Mouse (Mus musculus) embryonic facial prominence, embryonic 11.5 days (tissue): ENCODE measurements around the gene Slc24a3. TPM values are rescaled to one million over a fixed set of nuclear protein-coding genes. Genes with fewer than 3 reads are reported as not detected.

ENCODE experiments used
- ATAC-seq: fragments of 200-750 bp; cut with Nextera tagmentation; replicated peaks from 2 replicates; pipeline ENCODE4 v1.8.0; 2017; ENCODE audit warnings: low read depth; ENCODE audit not compliant: insufficient number of reproducible peaks, low FRiP score, low TSS enrichment
- DNase-seq: peaks from one replicate; pipeline ENCODE4 v3.0.0-alpha.2; 2015; ENCODE audit warnings: low spot score
- H3K27ac ChIP-seq: fragments of 300-500 bp; sonication (generic); replicated peaks from 2 replicates; pipeline ENCODE4 v1.5.1; 2014; ENCODE audit warnings: mild to moderate bottlenecking, low read depth, low read length, control low read depth
- H3K27me3 ChIP-seq: fragments of 300-500 bp; sonication (generic); 2 replicates; pipeline ENCODE4 v1.6.1; 2014; ENCODE audit warnings: mild to moderate bottlenecking, low read length, moderate library complexity, mixed read lengths; ENCODE audit not compliant: control insufficient read depth, insufficient read depth
- H3K36me3 ChIP-seq: fragments of 300-500 bp; sonication (generic); replicated peaks from 2 replicates; pipeline ENCODE4 v1.6.1; 2014; ENCODE audit warnings: low read depth, mild to moderate bottlenecking, low read length, moderate library complexity, mixed read lengths; ENCODE audit not compliant: control insufficient read depth, insufficient read depth
- H3K4me1 ChIP-seq: fragments of 300-500 bp; sonication (generic); 2 replicates; pipeline ENCODE4 v1.6.1; 2014; ENCODE audit warnings: low read length, mixed read lengths; ENCODE audit not compliant: control insufficient read depth, insufficient read depth
- H3K4me2 ChIP-seq: fragments of 300-500 bp; sonication (generic); 2 replicates; pipeline ENCODE4 v1.6.1; 2014; ENCODE audit warnings: low read depth, mild to moderate bottlenecking, control low read depth, low read length, moderate library complexity
- H3K4me3 ChIP-seq: fragments of 300-500 bp; sonication (generic); 2 replicates; pipeline ENCODE4 v1.5.1; 2014; ENCODE audit warnings: low read depth, low read length, control low read depth
- H3K9ac ChIP-seq: fragments of 300-500 bp; sonication (generic); replicated peaks from 2 replicates; pipeline ENCODE4 v1.6.1; 2014; ENCODE audit warnings: mild to moderate bottlenecking, control low read depth, low read length
- H3K9me3 ChIP-seq: fragments of 300-500 bp; sonication (generic); replicated peaks from 2 replicates; pipeline ENCODE4 v1.6.1; 2016; ENCODE audit warnings: mild to moderate bottlenecking, low read length, inconsistent platforms, mixed read lengths; ENCODE audit not compliant: control insufficient read depth
- WGBS: fragments of 180-500 bp; shearing (Covaris S2); extraction: QIAGEN DNeasy Blood & Tissue Kit; methylation state at CpG from one replicate; pipeline ENCODE4 v1.1.7; 2014; 5-methylcytosine and 5-hydroxymethylcytosine counted together
- polyA plus RNA-seq: library from polyadenylated mRNA; unstranded; fragments of >200 nt; fragmentation: Nextera tagmentation; extraction: Ambion mirVana; gene quantifications from 2 replicates; pipeline ENCODE4 v1.2.1, GENCODE M21; 2014

Gene Slc24a3
- polyA plus RNA-seq, 1 experiment from 2014 or later, result 0.67 TPM

- Histone ChIP-seq H3K27me3 (no peaks in the 10 kb centered on the region), H3K9me3 (no peaks in the 10 kb centered on the region), H3K4me1 (no peaks in the 10 kb centered on the region), H3K4me2 (no peak overlapping the region), H3K9ac (no peak overlapping the region), H3K4me3 (no peak overlapping the region), H3K36me3 (no peaks in the 10 kb centered on the region), H3K27ac (no peak overlapping the region)
- ATAC-seq, result no peak
- no peak for DNase-seq
Observed at GRCm38 (mm10) chr2:145500231-145500630, 332.7 kb downstream of the Slc24a3 start.

- Histone ChIP-seq H3K4me3 (no peak overlapping the region), H3K27ac (no peak overlapping the region), H3K9me3 (no peaks in the 10 kb centered on the region), H3K36me3 (no peaks in the 10 kb centered on the region), H3K4me1 (no peaks in the 10 kb centered on the region), H3K9ac (no peak overlapping the region), H3K4me2 (no peak overlapping the region), H3K27me3 (no peaks in the 10 kb centered on the region)
- DNase-seq (no peak), ATAC-seq (no peak)
- 88% methylated on average over 1 of the region's 1 CpGs for WGBS
Observed at GRCm38 (mm10) chr2:145501472-145501871, 333.9 kb downstream of the Slc24a3 start.

DNA sequence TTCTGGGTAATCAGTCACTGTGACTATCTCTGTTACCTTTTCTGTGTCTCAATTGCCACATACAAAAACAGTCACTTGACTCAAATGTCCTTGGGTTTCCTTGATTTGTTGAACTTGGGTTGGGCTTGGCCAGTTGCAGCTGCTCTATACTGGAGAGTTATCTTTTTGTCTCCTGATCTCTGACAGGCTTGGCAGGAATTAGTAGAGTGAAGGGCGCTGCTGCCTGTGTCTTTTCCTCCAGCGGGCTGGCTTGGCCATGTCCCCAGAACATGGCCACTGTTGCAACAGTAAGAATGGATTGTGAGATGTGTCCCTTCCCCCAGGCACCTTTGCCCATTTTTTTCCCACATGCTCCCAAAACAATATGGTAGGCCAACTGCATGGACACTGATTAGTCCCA, 340.1 kb downstream of the Slc24a3 start:
- 87% methylated on average over 2 of the region's 2 CpGs for WGBS
- Histone ChIP-seq H3K4me3 (no peak overlapping the region), H3K27ac (no peak overlapping the region), H3K9me3 (no peaks in the 10 kb centered on the region), H3K27me3 (no peaks in the 10 kb centered on the region), H3K9ac (no peak overlapping the region), H3K4me1 (no peaks in the 10 kb centered on the region), H3K4me2 (no peak overlapping the region), H3K36me3 (no peaks in the 10 kb centered on the region)
- DNase-seq (no peak), ATAC-seq (no peak)

- WGBS, result 91% methylated on average over 7 of the region's 7 CpGs
Observed at GRCm38 (mm10) chr2:145510650-145511225, 343.2 kb downstream of the Slc24a3 start.

DNA sequence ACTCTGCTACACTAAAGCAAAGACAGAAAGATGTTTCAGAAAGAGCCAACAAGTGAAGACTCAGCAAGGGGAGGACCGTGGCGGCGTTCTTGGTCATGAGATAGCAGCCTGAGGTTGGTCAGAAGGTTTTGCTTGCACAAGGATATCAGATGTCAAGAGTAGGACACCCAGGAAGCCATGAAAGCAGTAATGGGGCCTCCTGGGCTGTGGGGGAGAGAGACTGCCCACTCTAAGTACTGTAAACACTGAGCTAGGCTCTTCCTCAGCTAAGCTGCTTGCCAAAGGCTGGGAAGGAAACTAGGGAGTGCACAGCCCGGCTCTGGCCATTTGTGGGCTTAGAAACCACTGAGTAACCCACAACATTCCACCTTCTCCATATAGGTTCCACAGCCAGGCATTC, 348.4 kb downstream of the Slc24a3 start:
- Histone ChIP-seq H3K4me2 (no peak overlapping the region), H3K4me1 (no peaks in the 10 kb centered on the region), H3K4me3 (no peak overlapping the region), H3K9ac (no peak overlapping the region), H3K27ac (no peak overlapping the region), H3K9me3 (no peaks in the 10 kb centered on the region), H3K36me3 (no peaks in the 10 kb centered on the region), H3K27me3 (no peaks in the 10 kb centered on the region)
- WGBS, result 76% methylated on average over 4 of the region's 4 CpGs
- ATAC-seq (no peak), DNase-seq (no peak)

More at GRCm38 (mm10) chr2:145510650-145511225, 343.2 kb downstream of the Slc24a3 start:
- H3K27ac ChIP-seq, result no peak overlapping the region
- ATAC-seq (no peak), DNase-seq (no peak)
- H3K4me1 ChIP-seq, result no peaks in the 10 kb centered on the region
- no peaks in the 10 kb centered on the region for H3K9me3 ChIP-seq
- no peaks in the 10 kb centered on the region for H3K36me3 ChIP-seq
- no peak overlapping the region for H3K4me2 ChIP-seq
- H3K9ac ChIP-seq, result no peak overlapping the region
- H3K4me3 ChIP-seq, result no peak overlapping the region
- H3K27me3 ChIP-seq, result no peaks in the 10 kb centered on the region

DNA sequence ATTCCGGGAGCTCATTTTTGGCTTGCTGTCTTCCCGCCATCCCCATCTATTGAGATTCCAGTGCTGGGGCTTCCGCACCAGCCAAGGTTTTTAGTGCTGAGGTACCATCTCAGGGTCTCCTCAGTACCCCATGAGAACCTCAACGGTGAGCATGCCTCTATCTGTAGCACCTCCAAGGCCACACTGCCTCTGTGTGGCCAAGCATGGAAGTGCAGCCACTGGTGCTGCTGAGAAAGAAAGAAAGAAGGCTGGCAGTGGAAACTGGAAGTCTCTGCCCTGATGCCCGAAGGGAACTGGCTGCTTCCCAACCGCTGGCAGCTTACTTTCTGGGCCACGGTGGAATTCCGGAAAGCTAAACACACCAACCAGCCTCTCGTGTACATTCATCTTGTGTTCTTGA, 349.8 kb downstream of the Slc24a3 start:
- ATAC-seq, result peak; percentile 78
- Histone ChIP-seq H3K4me3 (no peak overlapping the region), H3K27ac (no peak overlapping the region), H3K9ac (no peak overlapping the region), H3K27me3 (no peaks in the 10 kb centered on the region), H3K36me3 (no peaks in the 10 kb centered on the region), H3K9me3 (no peaks in the 10 kb centered on the region), H3K4me2 (no peak overlapping the region), H3K4me1 (no peaks in the 10 kb centered on the region)
- DNase-seq, result peak; percentile 76
- WGBS, result 54% methylated on average over 9 of the region's 9 CpGs

DNA sequence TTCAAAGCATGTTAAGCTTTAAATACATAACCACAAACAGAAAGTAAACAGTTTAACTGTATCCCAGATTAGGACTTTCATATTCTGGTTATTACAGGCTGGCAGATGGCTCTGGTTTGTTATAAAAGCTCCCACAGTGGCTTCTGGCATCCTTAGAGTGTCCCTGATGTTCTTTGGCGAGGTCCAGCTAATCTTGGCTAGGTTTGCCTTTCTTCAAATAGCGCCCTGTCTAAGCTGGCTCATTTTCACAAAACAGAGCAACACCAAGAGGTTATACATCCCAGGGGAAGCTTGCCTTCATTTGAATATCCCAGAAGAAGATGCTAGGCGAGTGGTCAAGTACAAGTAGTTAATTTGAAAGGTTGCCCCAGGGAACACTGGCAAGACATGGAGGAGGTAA, 354.5 kb downstream of the Slc24a3 start:
- H3K4me2 ChIP-seq, result no peak overlapping the region
- ATAC-seq (no peak), DNase-seq (no peak)
- H3K9ac ChIP-seq, result no peak overlapping the region
- H3K4me3 ChIP-seq, result no peak overlapping the region
- no peak overlapping the region for H3K27ac ChIP-seq
- 70% methylated on average over 3 of the region's 3 CpGs for WGBS
- H3K27me3 ChIP-seq, result no peaks in the 10 kb centered on the region
- H3K36me3 ChIP-seq, result no peaks in the 10 kb centered on the region
- no peaks in the 10 kb centered on the region for H3K4me1 ChIP-seq
- H3K9me3 ChIP-seq, result no peaks in the 10 kb centered on the region

GRCm38 (mm10) chr2:145523381-145523780, 355.8 kb downstream of the Slc24a3 start:
- no peak for DNase-seq
- Histone ChIP-seq H3K9me3 (no peaks in the 10 kb centered on the region), H3K4me3 (no peak overlapping the region), H3K4me2 (no peak overlapping the region), H3K27ac (no peak overlapping the region), H3K27me3 (no peaks in the 10 kb centered on the region), H3K9ac (no peak overlapping the region), H3K36me3 (no peaks in the 10 kb centered on the region), H3K4me1 (no peaks in the 10 kb centered on the region)
- WGBS, result 81% methylated on average over 4 of the region's 4 CpGs
- ATAC-seq, result no peak
